Mouse (Mus musculus): ENCODE measurements around the gene Cant1. TPM values are rescaled to one million over a fixed set of nuclear protein-coding genes. Genes with fewer than 3 reads are reported as not detected.

Cant1 gene
- polyA plus RNA-seq, 1 experiment from 2014 or later: 30.9 TPM

GRCm38 (mm10) chr11:118413055-118413454 is 5.8 kb downstream of the Cant1 start:
- ATAC-seq (ENCODE audit: low FRiP score, low read depth): no peak
- H3K27ac ChIP-seq (replicated peaks): no peak overlapping the region
- H3K9me3 ChIP-seq: no peaks in the 10 kb centered on the region
- WGBS: 90% methylated on average over 4 of the region's 4 CpGs
- peaks cover 51% of the 10 kb centered on the region for H3K36me3 ChIP-seq
- no peak overlapping the region for H3K4me2 ChIP-seq (replicated peaks)
- H3K9ac ChIP-seq (replicated peaks): no peak overlapping the region
- no peak overlapping the region for H3K4me3 ChIP-seq
- peaks cover 16% of the 10 kb centered on the region for H3K4me1 ChIP-seq
- H3K27me3 ChIP-seq: no peaks in the 10 kb centered on the region

- Histone ChIP-seq H3K4me2 (replicated peaks) (no peak overlapping the region), H3K4me3 (no peak overlapping the region), H3K9ac (replicated peaks) (no peak overlapping the region), H3K4me1 (peaks cover 12% of the 10 kb centered on the region), H3K36me3 (peaks cover 55% of the 10 kb centered on the region), H3K27ac (replicated peaks) (no peak overlapping the region), H3K27me3 (no peaks in the 10 kb centered on the region), H3K9me3 (no peaks in the 10 kb centered on the region)
- no peak for ATAC-seq (ENCODE audit: low FRiP score, low read depth)
- 86% methylated on average over 2 of the region's 2 CpGs for WGBS
Observed at GRCm38 (mm10) chr11:118412601-118413000, 6.3 kb downstream of the Cant1 start.

GRCm38 (mm10) chr11:118411271-118411670 is 7.6 kb downstream of the Cant1 start:
- H3K9ac ChIP-seq (replicated peaks): no peak overlapping the region
- no peak overlapping the region for H3K4me3 ChIP-seq
- no peaks in the 10 kb centered on the region for H3K27me3 ChIP-seq
- ATAC-seq (ENCODE audit: low FRiP score, low read depth): no peak
- no peaks in the 10 kb centered on the region for H3K4me1 ChIP-seq
- H3K9me3 ChIP-seq: no peaks in the 10 kb centered on the region
- no peak overlapping the region for H3K27ac ChIP-seq (replicated peaks)
- H3K36me3 ChIP-seq: peaks cover 68% of the 10 kb centered on the region
- WGBS: 94% methylated on average over 8 of the region's 8 CpGs
- no peak overlapping the region for H3K4me2 ChIP-seq (replicated peaks)

GRCm38 (mm10) chr11:118410479-118410878 is 8.4 kb downstream of the Cant1 start:
- Histone ChIP-seq H3K4me2 (replicated peaks) (no peak overlapping the region), H3K27ac (replicated peaks) (no peak overlapping the region), H3K9me3 (no peaks in the 10 kb centered on the region), H3K36me3 (peaks cover 70% of the 10 kb centered on the region), H3K4me3 (no peak overlapping the region), H3K27me3 (no peaks in the 10 kb centered on the region), H3K4me1 (no peaks in the 10 kb centered on the region), H3K9ac (replicated peaks) (no peak overlapping the region)
- no peak for ATAC-seq (ENCODE audit: low FRiP score, low read depth)
- 94% methylated on average over 10 of the region's 10 CpGs for WGBS

- no peak for ATAC-seq (ENCODE audit: low FRiP score, low read depth)
- Histone ChIP-seq H3K9ac (replicated peaks) (no peak overlapping the region), H3K4me3 (no peak overlapping the region), H3K9me3 (no peaks in the 10 kb centered on the region), H3K36me3 (peaks cover 68% of the 10 kb centered on the region), H3K4me2 (replicated peaks) (no peak overlapping the region), H3K27ac (replicated peaks) (no peak overlapping the region), H3K27me3 (no peaks in the 10 kb centered on the region), H3K4me1 (no peaks in the 10 kb centered on the region)
- 87% methylated on average over 1 of the region's 1 CpGs for WGBS
Observed at GRCm38 (mm10) chr11:118410073-118410444, 8.8 kb downstream of the Cant1 start.

- Histone ChIP-seq H3K4me3 (no peak overlapping the region), H3K36me3 (peaks cover 61% of the 10 kb centered on the region)
Observed at GRCm38 (mm10) chr11:118409106-118410072, 9.5 kb downstream of the Cant1 start.

GRCm38 (mm10) chr11:118408051-118408740 is 10.7 kb downstream of the Cant1 start:
- H3K27ac ChIP-seq (replicated peaks): no peak overlapping the region
- H3K9me3 ChIP-seq: no peaks in the 10 kb centered on the region
- H3K27me3 ChIP-seq: no peaks in the 10 kb centered on the region
- peaks cover 51% of the 10 kb centered on the region for H3K36me3 ChIP-seq
- H3K9ac ChIP-seq (replicated peaks): no peak overlapping the region
- no peak for ATAC-seq (ENCODE audit: low FRiP score, low read depth)
- WGBS: 86% methylated on average over 18 of the region's 18 CpGs
- no peaks in the 10 kb centered on the region for H3K4me1 ChIP-seq
- H3K4me2 ChIP-seq (replicated peaks): no peak overlapping the region
- no peak overlapping the region for H3K4me3 ChIP-seq

More at GRCm38 (mm10) chr11:118409106-118410072, 9.5 kb downstream of the Cant1 start:
- Histone ChIP-seq H3K4me2 (replicated peaks) (no peak overlapping the region), H3K9ac (replicated peaks) (no peak overlapping the region), H3K9me3 (no peaks in the 10 kb centered on the region), H3K27ac (replicated peaks) (no peak overlapping the region), H3K4me1 (no peaks in the 10 kb centered on the region), H3K27me3 (no peaks in the 10 kb centered on the region)
- ATAC-seq (ENCODE audit: low FRiP score, low read depth): no peak
- 91% methylated on average over 12 of the region's 12 CpGs for WGBS

GRCm38 (mm10) chr11:118407318-118407910 is 11.5 kb downstream of the Cant1 start:
- no peak for ATAC-seq (ENCODE audit: low FRiP score, low read depth)
- Histone ChIP-seq H3K36me3 (peaks cover 51% of the 10 kb centered on the region), H3K9me3 (no peaks in the 10 kb centered on the region), H3K27ac (replicated peaks) (no peak overlapping the region), H3K27me3 (no peaks in the 10 kb centered on the region), H3K9ac (replicated peaks) (no peak overlapping the region), H3K4me1 (no peaks in the 10 kb centered on the region), H3K4me2 (replicated peaks) (no peak overlapping the region), H3K4me3 (no peak overlapping the region)
- 87% methylated on average over 23 of the region's 23 CpGs for WGBS

GRCm38 (mm10) chr11:118406521-118406920 is 12.4 kb downstream of the Cant1 start:
- H3K9ac ChIP-seq (replicated peaks): no peak overlapping the region
- no peaks in the 10 kb centered on the region for H3K9me3 ChIP-seq
- H3K27ac ChIP-seq (replicated peaks): no peak overlapping the region
- ATAC-seq (ENCODE audit: low FRiP score, low read depth): no peak
- no peak overlapping the region for H3K4me2 ChIP-seq (replicated peaks)
- H3K4me3 ChIP-seq: no peak overlapping the region
- H3K36me3 ChIP-seq: peaks cover 51% of the 10 kb centered on the region
- no peaks in the 10 kb centered on the region for H3K4me1 ChIP-seq
- 93% methylated on average over 5 of the region's 5 CpGs for WGBS
- H3K27me3 ChIP-seq: no peaks in the 10 kb centered on the region

GRCm38 (mm10) chr11:118405311-118405710 is 13.6 kb downstream of the Cant1 start:
- Histone ChIP-seq H3K27me3 (no peaks in the 10 kb centered on the region), H3K9ac (replicated peaks) (no peak overlapping the region), H3K9me3 (no peaks in the 10 kb centered on the region), H3K4me1 (no peaks in the 10 kb centered on the region), H3K4me2 (replicated peaks) (no peak overlapping the region), H3K27ac (replicated peaks) (no peak overlapping the region), H3K4me3 (no peak overlapping the region), H3K36me3 (peaks cover 42% of the 10 kb centered on the region)
- 94% methylated on average over 8 of the region's 8 CpGs for WGBS
- ATAC-seq (ENCODE audit: low FRiP score, low read depth): no peak

GRCm38 (mm10) chr11:118403951-118404899 is 14.7 kb downstream of the Cant1 start:
- Histone ChIP-seq H3K4me2 (replicated peaks) (no peak overlapping the region), H3K4me3 (no peak overlapping the region), H3K9me3 (no peaks in the 10 kb centered on the region), H3K9ac (replicated peaks) (no peak overlapping the region), H3K4me1 (no peaks in the 10 kb centered on the region), H3K27me3 (no peaks in the 10 kb centered on the region), H3K36me3 (peaks cover 35% of the 10 kb centered on the region), H3K27ac (replicated peaks) (no peak overlapping the region)
- 73% methylated on average over 6 of the region's 6 CpGs for WGBS
- no peak for ATAC-seq (ENCODE audit: low FRiP score, low read depth)

Measured in midbrain, embryonic 12.5 days (tissue).